Mouse (Mus musculus) MEL (cell line): Measurements from ENCODE around the gene Cnbd2. TPM values are rescaled to one million over a fixed set of nuclear protein-coding genes. Genes with fewer than 3 reads are reported as not detected.
A peak's percentile ranks its signal among the peaks of the same experiment; 100 is the strongest.

Experiments
- DNase-seq: peaks from one replicate; pipeline ENCODE4 v3.0.0; 2011; ENCODE audit warnings: low read depth, low spot score
- H3K27ac ChIP-seq: 2 replicates; pipeline ENCODE4 v1.5.1; 2012; ENCODE audit warnings: low read depth, mild to moderate bottlenecking, control low read depth, low read length, moderate library complexity; ENCODE audit not compliant: control insufficient read depth
- H3K27me3 ChIP-seq, 2 experiments: fragments of 150-350 bp in 1 of 2; sonication (generic) in 1 of 2; 2 replicates each; pipeline ENCODE4 v1.6.1; 2012; ENCODE audit warnings: low read length in 2 of 2, mild to moderate bottlenecking in 2 of 2, improper control_type of control experiment in 1 of 2, moderate library complexity in 1 of 2; ENCODE audit not compliant: insufficient read depth in 2 of 2, control insufficient read depth in 1 of 2
- H3K36me3 ChIP-seq, 2 experiments: 2 replicates each; pipeline ENCODE4 v1.6.1; 2012 to 2014; ENCODE audit warnings: low read length in 2 of 2, improper control_type of control experiment in 1 of 2, inconsistent platforms in 1 of 2, mild to moderate bottlenecking in 1 of 2; ENCODE audit not compliant: insufficient read depth in 2 of 2, control insufficient read depth in 1 of 2
- H3K4me1 ChIP-seq, 2 experiments: fragments of 150-350 bp in 1 of 2; sonication (generic) in 1 of 2; 2 replicates each; pipeline ENCODE4 v1.6.1; 2012; ENCODE audit warnings: low read length in 2 of 2, improper control_type of control experiment in 1 of 2, mild to moderate bottlenecking in 1 of 2; ENCODE audit not compliant: insufficient read depth in 2 of 2, control insufficient read depth in 1 of 2
- H3K4me3 ChIP-seq, 2 experiments: fragments of 150-350 bp in 1 of 2; sonication (generic) in 1 of 2; 2 replicates each; pipeline ENCODE4 v1.5.1; 2012; ENCODE audit warnings: low read depth in 2 of 2, low read length in 2 of 2, mild to moderate bottlenecking in 2 of 2, moderate library complexity in 2 of 2, control low read depth in 1 of 2, improper control_type of control experiment in 1 of 2; ENCODE audit not compliant: control insufficient read depth in 1 of 2, insufficient read depth in 1 of 2
- H3K79me2 ChIP-seq: 2 replicates; pipeline ENCODE4 v1.6.1; 2012; ENCODE audit warnings: mild to moderate bottlenecking, low read length, moderate library complexity; ENCODE audit not compliant: control insufficient read depth, poor library complexity, insufficient read depth
- H3K9ac ChIP-seq: 2 replicates; pipeline ENCODE4 v1.6.1; 2012; ENCODE audit warnings: low read depth, mild to moderate bottlenecking, control low read depth, low read length, moderate library complexity; ENCODE audit not compliant: control insufficient read depth, poor library complexity, severe bottlenecking
- H3K9me3 ChIP-seq: fragments of 150-350 bp; sonication (generic); replicated peaks from 2 replicates; pipeline ENCODE4 v1.6.1; 2012; ENCODE audit warnings: mild to moderate bottlenecking, low read length, improper control_type of control experiment, moderate library complexity; ENCODE audit not compliant: insufficient read depth
- CHD1 ChIP-seq: IDR thresholded peaks from 2 replicates; pipeline ENCODE4 v1.6.1; 2012; ENCODE audit warnings: low read depth, mild to moderate bottlenecking, inconsistent platforms, low read length, improper control_type of control experiment
- EP300 ChIP-seq, 2 experiments: IDR thresholded peaks; 2 replicates each; pipeline ENCODE4 v1.6.1; 2011; ENCODE audit warnings: improper control_type of control experiment in 2 of 2, low read length in 2 of 2, low read depth in 1 of 2, mild to moderate bottlenecking in 1 of 2
- ETS1 ChIP-seq: IDR thresholded peaks from 2 replicates; pipeline ENCODE4 v1.6.1; 2012; ENCODE audit warnings: low read depth, mild to moderate bottlenecking, inconsistent platforms, low read length, improper control_type of control experiment, moderate library complexity
- GABPA ChIP-seq: IDR thresholded peaks from 2 replicates; pipeline ENCODE4 v1.6.1; 2012; ENCODE audit warnings: low read depth, mild to moderate bottlenecking, inconsistent platforms, low read length, improper control_type of control experiment, moderate library complexity
- GATA1 ChIP-seq: IDR thresholded peaks from 2 replicates; pipeline ENCODE4 v1.6.1; 2011; ENCODE audit warnings: low read depth, low read length, improper control_type of control experiment
- HCFC1 ChIP-seq: IDR thresholded peaks from 2 replicates; pipeline ENCODE4 v1.6.1; 2012; ENCODE audit warnings: low read depth, mild to moderate bottlenecking, inconsistent platforms, low read length, improper control_type of control experiment, moderate library complexity
- JUND ChIP-seq: IDR thresholded peaks from 2 replicates; pipeline ENCODE4 v1.6.1; 2011; ENCODE audit warnings: low read depth, mild to moderate bottlenecking, improper control_type of control experiment, low read length
- KAT2A ChIP-seq: conservative IDR thresholded peaks from 2 replicates; pipeline ENCODE4 v1.6.1; 2012; ENCODE audit warnings: low read depth, low read length, improper control_type of control experiment, inconsistent platforms
- MAFK ChIP-seq: IDR thresholded peaks from 2 replicates; pipeline ENCODE4 v1.6.1; 2011; ENCODE audit warnings: low read depth, mild to moderate bottlenecking, low read length, improper control_type of control experiment, borderline replicate concordance
- MAX ChIP-seq: IDR thresholded peaks from 2 replicates; pipeline ENCODE4 v1.6.1; 2011; ENCODE audit warnings: low read length, improper control_type of control experiment
- MAZ ChIP-seq: IDR thresholded peaks from 2 replicates; pipeline ENCODE4 v1.6.1; 2012; ENCODE audit warnings: low read depth, mild to moderate bottlenecking, inconsistent platforms, low read length, improper control_type of control experiment
- MEF2A ChIP-seq: IDR thresholded peaks from 2 replicates; pipeline ENCODE4 v1.6.1; 2014; ENCODE audit warnings: low read depth, mild to moderate bottlenecking, inconsistent platforms, low read length, improper control_type of control experiment; ENCODE audit not compliant: poor library complexity, insufficient replicate concordance, severe bottlenecking; ENCODE audit errors: extremely low read depth
- MYB ChIP-seq: IDR thresholded peaks from 2 replicates; pipeline ENCODE4 v1.6.1; 2011; ENCODE audit warnings: mild to moderate bottlenecking, low read depth, low read length, improper control_type of control experiment
- MYC ChIP-seq: IDR thresholded peaks from 2 replicates; pipeline ENCODE4 v1.6.1; 2011; ENCODE audit warnings: low read depth, mild to moderate bottlenecking, low read length, improper control_type of control experiment, moderate library complexity
- NRF1 ChIP-seq: IDR thresholded peaks from 2 replicates; pipeline ENCODE4 v1.6.1; 2014; ENCODE audit warnings: low read depth, mild to moderate bottlenecking, inconsistent platforms, low read length, improper control_type of control experiment, moderate library complexity; ENCODE audit not compliant: poor library complexity, insufficient read depth, severe bottlenecking
- POLR2AphosphoS2 ChIP-seq: IDR thresholded peaks from 2 replicates; pipeline ENCODE4 v1.6.1; 2011; ENCODE audit warnings: low read length, improper control_type of control experiment
- POLR2AphosphoS5 ChIP-seq: IDR thresholded peaks from 2 replicates; pipeline ENCODE4 v1.6.1; 2012; ENCODE audit warnings: low read depth, borderline replicate concordance, mild to moderate bottlenecking, inconsistent platforms, low read length, moderate library complexity, mixed read lengths
- RAD21 ChIP-seq: IDR thresholded peaks from 2 replicates; pipeline ENCODE4 v1.6.1; 2011; ENCODE audit warnings: mild to moderate bottlenecking, low read depth, low read length, improper control_type of control experiment
- RCOR1 ChIP-seq: IDR thresholded peaks from 2 replicates; pipeline ENCODE4 v1.6.1; 2012; ENCODE audit warnings: low read depth, mild to moderate bottlenecking, inconsistent platforms, low read length, improper control_type of control experiment
- SIN3A ChIP-seq: IDR thresholded peaks from 2 replicates; pipeline ENCODE4 v1.6.1; 2012; ENCODE audit warnings: low read length, improper control_type of control experiment, inconsistent platforms
- SMC3 ChIP-seq: IDR thresholded peaks from 2 replicates; pipeline ENCODE4 v1.6.1; 2011; ENCODE audit warnings: low read depth, low read length, improper control_type of control experiment
- TBP ChIP-seq: IDR thresholded peaks from 2 replicates; pipeline ENCODE4 v1.8.0; 2011; ENCODE audit warnings: low read depth, low read length, improper control_type of control experiment
- TCF12 ChIP-seq: IDR thresholded peaks from 2 replicates; pipeline ENCODE4 v1.6.1; 2014; ENCODE audit warnings: low read depth, mild to moderate bottlenecking, inconsistent platforms, low read length, improper control_type of control experiment, moderate library complexity
- UBTF ChIP-seq: IDR thresholded peaks from 2 replicates; pipeline ENCODE4 v1.6.1; 2012; ENCODE audit warnings: low read depth, mild to moderate bottlenecking, inconsistent platforms, low read length, improper control_type of control experiment, moderate library complexity, borderline replicate concordance; ENCODE audit not compliant: insufficient read depth
- USF1 ChIP-seq: IDR thresholded peaks from 2 replicates; pipeline ENCODE4 v1.6.1; 2014; ENCODE audit warnings: low read depth, mild to moderate bottlenecking, inconsistent platforms, low read length, improper control_type of control experiment, moderate library complexity
- ZMIZ1 ChIP-seq: IDR thresholded peaks from 2 replicates; pipeline ENCODE4 v1.6.1; 2012; ENCODE audit warnings: low read depth, mild to moderate bottlenecking, inconsistent platforms, low read length, improper control_type of control experiment, moderate library complexity
- ZNF384 ChIP-seq: IDR thresholded peaks from 2 replicates; pipeline ENCODE4 v1.6.1; 2012; ENCODE audit warnings: low read depth, mild to moderate bottlenecking, inconsistent platforms, low read length, improper control_type of control experiment
- polyA plus RNA-seq, 2 experiments: library from polyadenylated mRNA; stranded (reverse) in 1 of 2; unstranded in 1 of 2; fragments of >175 nt in 1 of 2; fragments of >200 nt in 1 of 2; gene quantifications; 2 replicates each; pipeline versions ENCODE4 v1.2.1 to v1.2.4; 2012; ENCODE audit warnings: low replicate concordance in 2 of 2, low read depth in 1 of 2; ENCODE audit not compliant: insufficient read length in 2 of 2, insufficient read depth in 1 of 2, missing spikeins in 1 of 2
- total RNA-seq: library from RNA; depleted of rRNA; stranded (reverse); fragments of 300-350 nt; gene quantifications from 2 replicates; pipeline ENCODE4 v1.2.3, GENCODE M21; 2012

Gene Cnbd2
- total and polyA plus RNA-seq, 3 experiments, result 1.8 to 4.8 TPM; not detected in 1

DNA sequence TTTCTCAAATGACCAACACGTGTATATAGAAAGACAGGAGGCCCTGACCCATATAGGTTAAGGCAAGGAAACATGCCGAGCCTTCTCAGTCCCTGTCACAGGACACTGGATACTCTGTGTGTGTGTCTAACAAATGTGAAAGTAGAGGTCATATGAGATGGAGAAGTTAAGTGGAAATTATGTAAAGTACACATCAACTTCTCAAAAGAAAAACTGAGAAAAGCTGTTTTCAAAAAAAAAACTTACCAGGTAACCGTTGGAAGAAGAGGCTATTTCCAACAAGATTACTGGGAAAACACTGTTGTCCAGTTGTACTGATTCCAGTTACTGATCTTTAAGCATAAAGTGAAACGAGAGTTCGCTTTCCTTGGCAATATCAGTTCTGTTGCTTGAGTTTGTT, 1.2 kb upstream of the Cnbd2 start:
- DNase-seq, result no peak
- Histone ChIP-seq H3K4me1 (peaks cover 0 to 3% of the 10 kb centered on the region in 2 experiments; a peak in 3 of 4 replicates), H3K9me3 (no peaks in the 10 kb centered on the region), H3K4me3 (no peak overlapping the region), H3K79me2 (peaks cover 13% of the 10 kb centered on the region)
- TF ChIP-seq HCFC1, result no peak
- no peak for TF ChIP-seq SMC3
- no peak for TF ChIP-seq KAT2A
- no peak for TF ChIP-seq USF1
- TF ChIP-seq TBP, result no peak
- no peak for TF ChIP-seq EP300 (IDR thresholded peaks at IDR 0.05; ENCODE audit: low read depth in 1 of 2, low read length in 2 of 2)
- TF ChIP-seq GABPA, result no peak
- no peak for TF ChIP-seq ZMIZ1
- TF ChIP-seq GATA1, result no peak
- no peak for TF ChIP-seq MAZ
- TF ChIP-seq SIN3A, result no peak
- TF ChIP-seq ETS1, result no peak
- no peak for TF ChIP-seq POLR2AphosphoS5
- no peak for TF ChIP-seq NRF1
- no peak for TF ChIP-seq TCF12
- no peak for TF ChIP-seq MYB
- no peak for TF ChIP-seq ZNF384
- TF ChIP-seq CHD1, result no peak
- no peak for TF ChIP-seq MEF2A
- no peak for TF ChIP-seq JUND
- TF ChIP-seq, all 39 proteins: peak for 0
- H3K27ac ChIP-seq, result no peak overlapping the region
- no peaks in the 10 kb centered on the region for H3K27me3 ChIP-seq
- no peak overlapping the region for H3K9ac ChIP-seq
- peaks cover 0 to 6% of the 10 kb centered on the region in 2 experiments; a peak in 2 of 4 replicates for H3K36me3 ChIP-seq

DNA sequence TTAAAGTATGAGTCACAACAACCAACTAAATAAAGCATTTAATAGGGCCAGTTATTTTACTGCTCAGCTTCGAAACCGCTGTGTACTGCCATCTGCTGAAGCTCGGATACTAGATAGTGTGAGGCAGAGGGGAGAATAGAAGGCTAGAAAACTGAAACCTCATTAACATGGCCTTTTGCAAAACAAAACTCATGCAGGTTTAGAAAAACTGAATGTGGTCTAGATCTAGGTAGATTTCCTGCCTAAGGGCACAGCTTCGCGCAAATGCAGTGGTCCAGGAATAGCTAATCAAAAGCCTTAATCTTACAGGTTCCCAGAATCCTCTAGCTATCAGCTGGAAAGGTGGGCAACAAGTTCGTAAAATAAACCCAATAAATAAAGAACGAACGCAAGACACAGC, 658 bp upstream of the Cnbd2 start:
- Histone ChIP-seq H3K36me3 (peaks cover 0 to 6% of the 10 kb centered on the region in 2 experiments; a peak in 2 of 4 replicates), H3K9me3 (no peaks in the 10 kb centered on the region), H3K79me2 (peaks cover 13% of the 10 kb centered on the region), H3K4me3 (peak overlapping the region; percentile 70 to 96), H3K27ac (peak overlapping the region; percentile 76), H3K27me3 (no peaks in the 10 kb centered on the region), H3K4me1 (peaks cover 0 to 3% of the 10 kb centered on the region in 2 experiments; a peak in 3 of 4 replicates), H3K9ac (peak overlapping the region; percentile 90)
- DNase-seq, result no peak
- TF ChIP-seq MEF2A, result no peak
- TF ChIP-seq ETS1, result peak; percentile 27; the same call in 1 of the 2 replicates
- TF ChIP-seq ZNF384, result no peak
- no peak for TF ChIP-seq RAD21
- 0 out of 2 replicates have a peak, but pooled peaks have one; percentile 18 for TF ChIP-seq MYC
- peak; percentile 48 for TF ChIP-seq SIN3A
- TF ChIP-seq MAX, result peak; percentile 57
- no peak for TF ChIP-seq UBTF
- peak; percentile 72 for TF ChIP-seq GATA1
- TF ChIP-seq MAFK, result no peak
- TF ChIP-seq TBP, result peak; percentile 37; the same call in 1 of the 2 replicates
- 0 out of 2 replicates have a peak, but pooled peaks have one; percentile 13 for TF ChIP-seq RCOR1
- TF ChIP-seq NRF1, result 0 out of 2 replicates have a peak, but pooled peaks have one; percentile 8
- peak; percentile 19; the same call in 1 of the 2 replicates for TF ChIP-seq POLR2AphosphoS2
